Mouse (Mus musculus): Measurements from ENCODE around the gene Scgb1b27. TPM values are rescaled to one million over a fixed set of nuclear protein-coding genes. Genes with fewer than 3 reads are reported as not detected.

The Scgb1b27 gene
- polyA plus RNA-seq, 1 experiment from 2014 or later = not detected

Other genes starting within 250 kb of the Scgb1b27 start
- not detected in 2 replicates for gene Scgb2b26, start 76.4 kb upstream of the Scgb1b27 start, polyA plus RNA-seq (2015; fragmentation: Nextera tagmentation; extraction: Ambion mirVana)
- gene Scgb2b27, start 7.5 kb upstream of the Scgb1b27 start, polyA plus RNA-seq (2015; fragmentation: Nextera tagmentation; extraction: Ambion mirVana) = not detected in 2 replicates
- gene Scgb1b30, start 73.9 kb downstream of the Scgb1b27 start, polyA plus RNA-seq (2015; fragmentation: Nextera tagmentation; extraction: Ambion mirVana) = not detected in 2 replicates
- gene Wtip, start 111.8 kb downstream of the Scgb1b27 start, polyA plus RNA-seq (2015; fragmentation: Nextera tagmentation; extraction: Ambion mirVana) = 6.3 and 8.0 TPM in 2 replicates
- gene Uba2, start 148.1 kb downstream of the Scgb1b27 start, polyA plus RNA-seq (2015; fragmentation: Nextera tagmentation; extraction: Ambion mirVana) = 133 and 146 TPM in 2 replicates
- gene Pdcd2l, start 175.2 kb downstream of the Scgb1b27 start, polyA plus RNA-seq (2015; fragmentation: Nextera tagmentation; extraction: Ambion mirVana) = 51.4 and 54.5 TPM in 2 replicates
- 323 and 356 TPM in 2 replicates for gene Gpi1, start 208.9 kb downstream of the Scgb1b27 start, polyA plus RNA-seq (2015; fragmentation: Nextera tagmentation; extraction: Ambion mirVana)
- 0.32 TPM in 1 of 2 replicates, not detected in the other for gene Gm6096, start 229.6 kb downstream of the Scgb1b27 start, polyA plus RNA-seq (2015; fragmentation: Nextera tagmentation; extraction: Ambion mirVana)